Mouse (Mus musculus) spleen, postnatal 14 days (tissue): ENCODE results near the gene Ipo4.

ENCODE experiments used
- DNase-seq, 2 experiments: peaks; one replicate each; pipeline ENCODE4 v3.0.0; 2021 to 2022; ENCODE audit warnings: low spot score in 2 of 2

The Ipo4 gene

DNA sequence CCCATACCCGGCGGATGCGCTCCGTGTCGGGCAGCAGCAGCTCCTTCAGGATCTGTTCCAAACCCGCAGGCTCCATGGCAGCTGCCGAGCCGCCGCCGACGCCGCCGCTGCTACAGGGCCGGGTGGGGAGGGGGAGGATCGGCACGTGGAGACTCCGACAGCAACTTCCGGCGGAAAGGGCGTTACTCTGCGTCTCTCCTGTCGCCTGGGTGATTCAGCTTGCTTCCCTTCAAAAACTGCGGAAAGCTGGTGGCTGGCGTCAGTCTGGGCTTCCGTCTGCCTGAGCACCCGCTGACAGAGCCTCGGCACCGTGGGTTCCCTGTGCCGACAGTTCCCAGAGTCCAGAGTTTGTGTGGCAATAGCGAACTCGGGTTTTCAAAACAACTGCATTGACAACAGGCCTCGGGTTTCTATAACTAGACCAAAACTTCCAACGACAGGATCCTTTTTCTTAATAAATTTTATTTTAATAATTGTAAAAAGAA is at the start of gene Ipo4:
Gene Ipo4 (minus strand): TSS at position 435 of the 485 bp plus-strand sequence.
- peak; percentile 55 to 67 for DNase-seq

DNA sequence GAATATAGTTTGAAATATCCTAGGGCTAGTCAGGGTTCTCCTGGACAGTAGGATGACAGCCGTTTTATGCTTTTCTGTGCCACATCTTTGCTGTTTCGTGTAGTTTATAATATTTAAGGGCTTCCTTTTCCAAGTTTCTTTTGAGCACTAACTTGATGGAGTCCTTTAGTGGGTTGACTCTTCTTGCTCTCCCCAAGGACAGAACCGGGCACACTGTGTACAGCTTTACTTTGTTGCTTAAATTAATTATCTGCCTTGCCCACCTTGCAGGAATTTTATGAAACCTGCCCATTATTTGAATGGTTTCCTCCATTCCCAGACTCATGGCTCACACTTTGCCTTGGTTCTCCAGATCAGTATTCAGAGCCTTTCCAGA is 46.3 kb upstream of the Ipo4 start:
- no peak for DNase-seq

DNA sequence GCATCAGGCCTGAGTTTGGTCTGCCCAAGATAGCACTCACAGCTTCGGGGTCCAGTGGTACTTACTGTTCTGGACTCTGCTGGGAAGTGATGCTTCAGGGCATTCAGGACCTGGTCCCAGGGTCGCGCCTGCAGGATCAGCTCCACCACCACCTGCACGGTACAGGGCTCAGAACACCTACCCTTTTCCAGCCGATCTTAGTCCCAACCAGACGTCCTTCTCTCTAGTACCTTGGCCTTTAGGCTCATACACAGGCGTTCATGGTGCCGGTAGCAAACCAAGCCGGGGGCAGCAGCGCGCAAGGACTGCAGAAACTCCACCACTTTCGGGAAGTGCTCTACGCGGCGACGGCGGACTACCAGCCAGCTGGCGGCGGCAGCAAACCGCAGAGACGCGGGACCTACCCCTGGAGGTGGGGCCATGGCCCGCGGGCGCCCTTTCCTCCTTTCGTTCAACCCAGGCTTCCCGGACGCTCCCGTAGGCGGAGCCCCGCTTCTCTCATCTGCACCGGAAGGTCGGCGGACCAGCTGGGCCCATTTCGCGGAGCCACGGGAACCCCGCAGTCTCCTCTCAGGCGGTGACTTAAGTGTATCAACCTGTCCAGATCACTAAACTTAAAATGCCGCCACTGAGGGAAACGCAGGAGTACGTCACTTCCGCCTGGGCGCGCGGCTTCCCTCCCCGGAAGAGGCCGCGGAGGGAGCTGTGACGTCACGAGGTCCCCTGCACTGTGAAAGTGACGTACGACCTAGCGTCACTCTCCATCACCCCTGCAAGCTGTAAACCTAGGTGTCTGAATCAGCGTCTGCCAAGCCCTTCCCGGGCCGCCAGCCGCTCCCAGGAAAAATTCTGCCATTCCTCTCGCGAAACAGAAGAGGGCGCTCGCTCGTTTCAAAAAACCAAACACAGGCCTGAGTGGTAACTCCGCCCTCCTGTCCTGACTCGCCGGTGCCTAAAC is 45.7 kb upstream of the Ipo4 start, which contains the start of gene Tinf2:
Gene Tinf2 (minus strand): TSS at position 661 of the 958 bp plus-strand sequence.
- DNase-seq: peak; percentile 81 to 90

DNA sequence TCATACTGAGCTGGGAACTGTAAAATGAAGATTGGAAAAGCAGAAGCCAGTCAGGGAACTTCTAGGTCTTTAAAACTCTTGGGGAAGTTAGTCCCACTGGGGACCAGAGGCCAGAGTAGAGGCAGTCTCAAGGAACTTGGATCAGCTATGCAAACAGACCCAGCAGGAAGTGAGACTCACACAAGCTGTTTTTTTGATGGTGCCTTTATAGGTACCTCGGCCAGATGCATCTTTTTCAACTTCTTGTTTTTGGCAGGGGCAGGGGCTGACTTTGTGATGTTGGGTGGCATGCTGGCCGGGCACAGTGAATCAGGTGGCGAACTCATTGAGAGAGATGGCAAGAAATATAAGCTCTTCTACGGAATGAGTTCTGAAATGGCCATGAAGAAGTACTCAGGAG is 41.9 kb upstream of the Ipo4 start:
- DNase-seq: no peak

DNA sequence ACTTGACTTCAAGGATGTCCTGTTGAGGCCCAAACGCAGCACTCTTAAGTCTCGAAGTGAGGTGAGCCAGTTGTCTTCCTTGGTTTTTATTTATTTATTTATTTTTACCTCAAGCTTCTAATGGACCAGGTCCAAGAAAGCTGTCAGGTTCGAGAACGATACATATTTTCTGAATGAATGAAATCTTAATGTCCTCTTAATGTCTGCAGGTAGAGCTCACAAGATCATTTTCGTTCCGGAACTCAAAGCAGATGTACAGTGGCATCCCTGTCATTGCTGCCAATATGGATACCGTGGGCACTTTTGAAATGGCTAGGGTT is 36.9 kb upstream of the Ipo4 start:
- DNase-seq: no peak

DNA sequence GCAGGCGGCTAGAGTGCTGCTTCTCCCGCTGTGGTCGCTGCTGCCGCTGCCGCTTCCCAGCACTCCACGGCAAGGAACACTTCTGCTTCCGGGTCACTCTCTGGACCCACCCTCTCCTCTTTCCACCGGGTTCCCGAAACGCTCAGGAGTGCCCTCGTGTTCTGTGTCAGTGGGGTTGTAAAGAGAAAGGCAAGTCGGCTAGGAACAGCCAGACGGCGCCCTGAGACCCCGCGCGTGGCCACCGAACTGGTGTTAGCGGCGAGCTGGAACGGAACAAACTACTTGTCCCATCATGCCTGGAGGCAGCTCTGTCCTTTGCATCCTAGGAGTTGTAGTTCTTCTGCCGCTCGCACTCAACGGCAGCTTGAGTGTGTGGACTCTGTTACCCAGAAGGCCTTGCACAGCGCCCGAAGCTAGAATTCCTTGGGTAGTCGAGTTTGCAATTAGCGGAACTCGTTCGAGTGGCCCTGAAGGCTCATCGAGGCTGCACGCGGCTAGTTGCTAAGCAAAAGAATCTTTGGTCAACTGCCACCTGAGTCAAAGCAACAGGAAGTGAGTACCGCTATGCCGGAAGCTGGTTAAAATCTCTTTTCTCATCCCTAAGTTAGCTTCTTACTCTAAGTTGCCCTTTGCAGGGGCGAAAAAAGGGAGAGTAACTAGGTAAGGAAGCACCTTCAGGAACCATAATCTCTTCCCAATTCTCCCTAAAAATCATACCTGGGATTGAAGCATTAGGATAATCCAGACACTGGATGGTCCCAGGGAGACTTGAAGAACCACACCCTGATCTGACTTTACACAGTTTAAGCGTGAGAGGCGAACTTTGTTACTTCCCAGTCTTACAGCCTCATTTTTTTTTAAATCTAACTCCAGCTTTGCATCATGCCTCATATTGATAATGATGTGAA is 36.3 kb upstream of the Ipo4 start, which contains the start of the genes Gmpr2 and Nedd8:
Gene Gmpr2 (plus strand): TSS at position 109 of the 908 bp plus-strand sequence.
Gene Nedd8 (minus strand): TSS at position 292 of the 908 bp plus-strand sequence.
- DNase-seq: peak; percentile 68 to 79

DNA sequence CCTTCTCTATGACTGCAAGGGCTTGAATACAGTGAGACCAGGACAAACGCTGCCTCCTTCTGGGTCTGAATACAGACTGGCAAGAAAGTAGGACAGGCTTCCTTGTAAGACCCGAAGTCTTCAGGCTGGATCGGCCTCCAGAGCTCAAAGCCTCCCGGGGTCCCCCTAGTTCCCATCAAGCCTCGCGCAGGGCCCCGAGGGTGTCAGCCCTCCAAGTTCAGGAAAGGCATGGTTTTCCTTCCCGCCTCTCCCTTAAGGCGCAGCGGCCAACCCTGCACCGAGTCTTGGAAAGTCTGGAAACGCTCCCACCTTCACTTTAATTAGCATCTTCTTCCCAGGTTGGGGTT is 35.7 kb upstream of the Ipo4 start:
- no peak for DNase-seq

DNA sequence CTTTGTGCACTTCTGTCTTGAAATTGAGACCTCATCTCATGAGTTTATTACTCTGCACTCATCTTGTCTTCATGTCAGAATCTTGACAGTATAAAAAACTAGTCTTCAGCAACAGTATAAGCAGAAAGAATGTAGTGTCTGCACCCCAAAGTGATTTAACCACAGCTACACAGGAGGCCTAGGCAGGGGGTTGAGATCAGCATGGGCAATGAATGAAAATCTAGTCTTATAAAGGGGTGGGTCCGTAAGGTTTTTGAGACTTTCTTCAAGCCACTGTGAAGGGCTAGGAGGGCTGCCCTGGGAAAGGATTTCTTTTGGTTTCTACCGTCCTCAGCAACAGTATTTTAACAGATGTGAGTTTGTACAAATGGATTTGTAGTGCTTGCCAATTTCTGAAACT is 24.9 kb upstream of the Ipo4 start:
- DNase-seq: no peak

DNA sequence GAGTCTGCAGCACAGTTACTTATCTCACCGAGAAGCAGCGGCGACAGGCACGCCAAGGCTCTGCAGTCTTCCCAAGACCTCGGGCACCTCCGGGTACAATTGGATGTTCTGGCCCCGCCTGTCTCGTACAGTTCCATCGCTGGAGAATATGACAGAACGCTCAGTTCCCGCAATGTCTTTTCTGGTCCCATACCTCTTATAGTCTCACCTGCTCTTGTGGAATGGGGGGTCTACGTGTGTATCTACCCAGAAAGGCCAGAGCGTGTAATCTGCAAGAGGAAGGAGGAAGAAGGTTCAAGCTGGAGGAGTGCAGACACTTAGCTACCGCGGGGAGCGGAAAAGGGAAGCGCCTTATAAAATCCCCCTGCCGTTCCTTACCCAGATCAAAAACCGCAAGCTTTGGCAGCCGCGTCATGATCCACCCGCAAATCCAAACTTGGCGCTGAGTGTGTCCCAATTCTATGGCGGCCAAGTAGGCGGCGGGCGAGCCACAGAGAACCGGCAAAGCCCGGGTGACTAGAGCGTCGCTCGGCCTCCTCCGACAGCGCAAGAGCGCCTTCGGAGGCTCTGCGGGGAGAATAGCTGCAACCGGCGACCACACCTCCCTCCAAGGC is 24.3 kb upstream of the Ipo4 start, which contains the start of gene Mdp1:
Gene Mdp1 (minus strand): TSS at position 549 of the 614 bp plus-strand sequence.
- peak; percentile 56 to 73 for DNase-seq

DNA sequence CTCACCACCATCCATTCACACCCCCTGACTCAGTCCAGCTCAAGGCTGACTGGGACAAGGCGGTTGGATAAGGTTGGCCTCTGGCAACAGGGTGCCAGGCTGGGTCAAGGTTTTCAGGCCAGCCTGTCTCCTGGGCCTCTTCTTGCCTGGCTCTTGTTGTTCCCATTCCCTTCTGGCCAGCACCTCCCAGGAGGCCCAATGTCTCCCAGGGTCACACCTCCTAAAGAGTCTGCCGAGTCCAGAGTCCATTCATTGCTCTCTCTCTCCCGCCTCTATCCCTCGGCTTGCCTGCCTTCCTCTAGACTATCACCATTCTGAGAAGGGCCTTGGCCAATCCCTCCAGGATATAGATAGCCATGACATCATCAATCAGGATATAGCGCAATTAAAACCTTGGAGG is 22.3 kb upstream of the Ipo4 start:
- no peak for DNase-seq

DNA sequence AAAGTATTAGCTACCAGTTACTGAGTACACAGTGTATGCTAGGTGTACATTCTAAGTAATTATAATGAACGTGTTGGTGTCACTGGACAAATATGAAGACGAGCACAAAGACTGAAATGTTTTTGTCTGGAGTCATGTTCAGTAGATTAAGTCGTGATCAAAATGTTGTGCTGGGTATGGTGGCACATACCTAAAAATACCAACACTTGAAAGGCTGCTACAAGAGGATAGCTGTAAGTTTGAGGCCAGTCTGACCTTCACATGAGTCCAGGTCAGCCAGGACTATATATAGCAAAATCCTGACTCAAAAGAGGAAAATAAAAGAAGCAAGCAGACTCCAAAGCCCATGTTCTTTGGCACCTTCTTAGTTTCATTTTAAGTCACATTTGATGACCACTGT is 21.2 kb upstream of the Ipo4 start:
- DNase-seq: no peak

DNA sequence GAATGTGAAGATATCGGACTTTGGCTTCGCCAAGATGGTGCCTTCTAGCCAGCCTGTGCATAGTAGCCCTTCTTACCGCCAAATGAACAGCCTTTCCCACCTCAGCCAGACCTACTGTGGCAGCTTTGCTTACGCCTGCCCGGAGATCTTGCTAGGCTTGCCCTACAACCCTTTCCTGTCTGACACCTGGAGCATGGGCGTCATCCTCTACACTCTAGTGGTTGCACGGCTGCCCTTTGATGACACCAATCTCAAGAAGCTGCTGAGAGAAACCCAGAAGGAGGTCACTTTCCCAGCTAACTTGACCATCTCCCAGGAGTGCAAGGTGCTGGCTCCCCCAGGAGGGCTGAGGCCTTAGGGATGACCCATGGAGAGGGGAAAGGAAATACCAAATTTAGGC is 15.8 kb upstream of the Ipo4 start:
- no peak for DNase-seq

DNA sequence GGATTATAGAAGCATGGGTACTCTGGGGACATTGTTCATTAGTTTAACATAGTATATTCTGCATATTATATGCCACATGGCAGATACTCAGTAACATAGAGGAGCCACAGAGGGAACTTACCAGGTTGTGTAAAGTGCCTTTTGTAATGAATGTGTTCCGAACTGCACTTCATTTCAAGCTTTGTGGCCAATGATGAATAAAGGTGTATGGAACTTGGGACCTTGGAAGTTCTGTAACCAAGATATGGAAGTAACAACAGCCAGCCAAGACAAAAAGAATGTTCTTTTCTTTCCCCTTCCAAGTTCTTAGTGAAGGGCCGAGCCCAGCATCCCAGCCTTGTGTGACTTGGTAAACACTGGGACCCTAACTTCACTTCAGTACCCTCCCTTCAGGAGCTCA is 14.1 kb upstream of the Ipo4 start, which contains the start of gene Tssk4:
Gene Tssk4 (plus strand): TSS at position 301 of the 400 bp plus-strand sequence.
- no peak for DNase-seq

DNA sequence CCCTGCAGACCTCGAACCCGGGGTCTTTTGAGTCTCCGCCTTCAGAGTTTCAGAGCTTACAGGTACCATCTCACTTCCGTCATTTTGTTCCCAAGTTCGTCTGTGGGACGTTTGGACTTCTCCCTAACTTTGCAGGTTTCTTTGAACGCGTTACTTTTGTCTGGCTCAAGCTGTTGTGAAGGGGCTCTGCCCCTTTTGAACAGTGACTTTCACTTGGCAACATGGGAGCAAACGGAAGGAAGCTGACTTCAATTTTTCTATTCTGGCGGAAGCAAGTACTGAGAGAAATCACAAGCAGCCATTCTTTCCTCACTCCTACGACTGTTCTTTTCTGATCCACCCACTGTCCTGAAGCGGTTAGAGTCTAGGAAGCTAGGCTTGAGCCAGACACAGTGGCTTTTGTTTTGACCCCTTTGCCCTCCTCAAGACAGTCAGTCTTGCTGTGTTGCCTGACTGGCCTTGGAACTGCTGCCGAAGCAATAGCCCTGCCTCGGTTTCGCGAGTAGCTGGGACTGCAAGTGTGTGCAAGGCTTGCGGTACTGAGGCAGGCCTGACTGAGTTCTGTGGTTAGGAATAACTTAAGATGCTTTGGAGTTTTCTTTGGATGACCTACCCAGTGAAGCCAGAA is 8.6 kb upstream of the Ipo4 start:
- no peak for DNase-seq

DNA sequence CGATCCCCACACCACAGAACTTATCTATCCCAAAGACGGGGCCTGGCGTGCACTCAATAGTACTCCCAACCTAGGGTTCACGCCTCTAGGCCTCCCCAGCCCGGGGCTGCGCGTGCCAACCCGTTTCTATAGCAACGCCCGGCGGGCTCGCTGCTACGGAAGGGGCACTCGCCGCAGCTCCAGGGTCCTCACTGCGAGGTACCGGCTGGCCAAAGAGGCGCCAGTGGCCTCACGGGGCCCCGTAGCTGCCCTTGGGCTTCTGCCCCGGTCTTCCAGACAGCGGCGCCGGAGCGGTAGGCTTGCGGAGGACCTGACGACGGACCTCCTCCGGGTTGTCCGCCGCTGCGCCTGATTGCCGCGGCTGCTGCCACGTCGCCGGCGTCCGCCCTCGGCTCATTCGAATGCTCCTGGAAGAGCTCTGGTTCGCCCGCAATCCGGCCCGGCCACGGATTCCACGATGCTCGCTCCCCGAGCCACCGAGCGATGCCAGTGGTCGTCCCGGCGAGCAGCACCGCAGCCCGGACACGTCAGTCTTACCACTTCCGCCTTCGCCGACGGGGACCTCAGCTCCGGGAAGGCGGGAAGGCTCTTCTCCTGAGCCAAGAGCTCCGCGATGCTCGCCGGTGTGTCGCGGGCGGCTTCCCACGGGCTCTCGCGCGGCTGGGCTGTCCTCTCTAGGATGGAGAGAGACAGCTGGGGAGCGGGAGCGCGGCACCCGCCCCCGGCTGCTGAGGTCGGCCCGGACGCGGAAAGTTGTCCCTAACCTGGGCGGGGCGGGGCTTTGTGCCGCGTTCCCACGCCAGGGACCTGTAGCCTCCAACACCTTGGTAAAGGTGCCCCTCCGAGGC is 7.5 kb upstream of the Ipo4 start, which contains the start of gene Tm9sf1:
Gene Tm9sf1 (minus strand): TSS at position 747 of the 848 bp plus-strand sequence.
- DNase-seq: peak; percentile 75 to 81

DNA sequence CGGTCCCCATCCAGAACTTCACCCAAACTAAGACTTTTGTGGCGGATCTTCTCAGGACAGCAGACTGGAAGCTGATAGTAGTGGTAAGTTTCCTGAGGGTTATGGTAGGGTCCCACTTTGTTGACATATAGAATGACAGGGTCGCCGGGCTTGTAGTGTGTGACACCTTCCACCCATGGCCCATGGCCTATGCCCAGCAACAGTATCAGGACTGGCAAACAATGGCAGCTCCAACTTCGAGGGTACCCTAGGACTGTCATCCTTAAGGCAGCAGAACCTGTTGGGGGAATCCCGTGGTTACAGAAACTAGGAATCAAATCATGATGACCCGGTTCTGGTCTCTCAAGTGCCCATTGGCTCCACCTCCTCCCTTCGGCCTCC is 6.9 kb upstream of the Ipo4 start:
- DNase-seq: no peak

DNA sequence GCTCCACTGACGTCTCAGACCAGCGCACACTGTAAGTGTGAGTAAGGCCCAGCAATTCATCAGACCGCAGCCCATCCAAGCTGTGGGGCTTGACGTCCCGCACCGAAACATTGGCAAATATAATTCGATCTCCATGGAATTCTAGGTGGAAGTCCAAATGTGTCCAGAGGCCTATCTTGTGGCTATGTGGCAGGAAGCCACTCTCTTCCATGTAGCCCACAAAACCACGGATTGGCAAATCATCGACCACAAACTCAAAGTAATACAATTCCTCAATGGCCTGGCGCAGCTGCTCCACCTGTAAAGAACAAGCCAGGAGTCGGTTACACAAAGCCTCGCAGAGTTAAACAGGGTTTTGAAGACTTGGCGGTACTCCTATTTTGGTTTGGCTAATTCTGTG is 5.5 kb upstream of the Ipo4 start:
- no peak for DNase-seq

DNA sequence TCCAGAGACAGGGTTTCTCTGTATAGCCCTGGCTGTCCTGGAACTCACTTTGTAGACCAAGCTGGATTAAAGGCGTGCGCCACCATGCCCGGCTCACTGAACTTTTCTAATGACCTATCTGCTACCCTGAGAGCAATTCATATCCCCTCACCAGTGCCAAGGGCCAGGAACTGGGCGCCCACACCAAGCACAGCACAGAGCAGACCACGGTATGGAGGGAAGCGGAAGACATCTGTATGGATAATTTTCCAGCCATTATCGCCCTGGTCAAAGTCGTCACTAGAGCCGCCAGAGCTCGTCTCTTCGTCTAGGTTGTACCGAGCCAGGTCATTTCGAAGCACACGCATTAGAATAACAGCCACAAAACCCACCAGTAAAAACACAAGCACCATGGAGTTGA is 5.1 kb upstream of the Ipo4 start:
- DNase-seq: no peak

DNA sequence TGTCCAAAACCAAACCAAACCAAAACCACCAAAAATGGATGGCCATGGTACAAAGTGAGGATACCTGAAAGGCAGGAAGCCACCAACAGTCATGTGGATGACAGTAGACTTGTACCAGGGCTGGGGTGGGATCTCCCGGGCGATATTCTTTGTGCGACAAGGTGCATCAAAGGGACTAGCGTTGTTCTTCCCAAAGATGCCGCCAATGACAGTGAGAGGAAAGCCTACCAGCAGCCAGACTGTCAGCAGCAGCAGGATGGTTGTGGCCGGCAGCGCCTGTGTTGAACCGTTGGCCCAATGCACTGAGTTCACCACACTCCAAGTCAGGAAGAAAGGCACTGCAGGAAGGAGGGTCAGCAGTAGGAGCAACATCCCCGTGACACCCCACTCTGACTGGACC is 2.0 kb upstream of the Ipo4 start, which contains the start of gene Gm49378:
Gene Gm49378 (minus strand): TSS at position 101 of the 400 bp plus-strand sequence.
- DNase-seq: no peak

DNA sequence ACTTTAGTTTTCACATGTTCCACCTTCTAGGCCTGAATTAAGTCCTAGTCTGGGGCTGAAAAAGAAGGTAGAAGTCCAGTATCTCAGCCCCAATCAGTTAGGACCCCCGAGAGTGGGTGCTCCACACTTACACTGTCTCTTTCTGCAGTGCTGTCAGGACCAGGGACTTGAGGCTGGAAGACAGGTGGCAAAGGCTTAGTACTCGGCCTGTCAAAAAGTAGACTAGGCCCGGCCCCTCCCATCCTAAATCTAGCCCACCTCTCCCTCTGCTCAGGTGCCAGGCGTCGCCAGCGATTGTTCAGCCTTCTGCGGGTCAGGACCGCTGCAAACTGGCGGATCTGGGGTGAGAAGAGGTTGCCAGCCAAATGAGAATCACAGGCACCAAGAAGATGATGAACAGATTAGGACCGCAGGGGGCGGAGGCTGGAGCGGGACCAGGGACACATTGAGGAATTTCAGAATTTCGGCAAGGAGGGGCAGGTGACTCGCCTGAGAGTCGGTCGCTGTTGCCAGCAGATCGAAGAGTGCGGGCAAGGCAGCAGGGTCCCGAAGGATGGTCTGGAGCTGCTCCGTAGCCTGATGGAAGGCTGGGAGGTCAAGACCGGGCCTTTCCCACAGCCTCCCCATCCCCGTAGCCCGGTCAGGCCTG is 759 bp downstream of the Ipo4 start:
- DNase-seq: no peak
